Mouse (Mus musculus) spleen, postnatal 4 days (tissue): ENCODE measurements at regions not wholly inside any gene's neighbourhood (a gene's known extent, or its start where the extent isn't known, plus 50 kb on each side); places are given as distances from the start of the nearest gene placed in this dataset.
A peak's percentile ranks its signal among the peaks of the same experiment; 100 is the strongest.

ENCODE experiments used
- DNase-seq, 2 experiments: peaks; one replicate each; pipeline ENCODE4 v3.0.0; 2022; ENCODE audit warnings: low spot score in 2 of 2

DNA sequence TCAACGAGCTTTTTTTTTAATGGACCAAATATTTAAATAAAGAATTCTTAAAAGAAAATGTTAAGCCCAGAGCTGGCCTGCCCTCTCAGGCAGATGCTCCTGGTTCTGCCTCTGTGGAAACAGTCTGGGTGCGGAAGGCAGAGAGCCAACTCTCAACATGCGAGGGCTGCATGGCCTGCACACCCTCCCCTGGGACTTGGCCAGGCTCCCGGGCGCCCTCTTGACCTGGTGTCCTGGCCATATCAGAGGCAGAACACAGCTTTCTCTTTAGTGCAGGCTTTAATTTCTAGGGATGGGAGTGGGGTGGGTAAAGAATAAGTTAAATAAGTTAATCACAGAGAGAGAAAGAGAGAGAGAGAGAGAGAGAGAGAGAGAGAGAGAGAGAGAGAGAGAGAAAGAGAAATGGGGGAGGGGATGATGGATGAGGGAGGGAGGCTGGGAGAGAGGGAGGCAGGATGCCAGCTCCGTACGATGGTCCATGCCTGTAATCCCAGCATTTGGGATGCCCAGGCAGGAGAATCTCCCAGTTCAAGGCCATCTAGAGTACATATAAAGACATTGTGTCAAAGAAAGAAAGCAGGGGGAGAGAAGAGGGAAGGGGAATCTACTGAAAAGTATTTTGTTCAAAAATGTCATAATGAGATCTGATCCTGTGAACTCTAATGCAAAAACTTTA, 123.2 kb upstream of the Plekha5 start:
- peak in 1 of 2 experiments; percentile 26 for DNase-seq

DNA sequence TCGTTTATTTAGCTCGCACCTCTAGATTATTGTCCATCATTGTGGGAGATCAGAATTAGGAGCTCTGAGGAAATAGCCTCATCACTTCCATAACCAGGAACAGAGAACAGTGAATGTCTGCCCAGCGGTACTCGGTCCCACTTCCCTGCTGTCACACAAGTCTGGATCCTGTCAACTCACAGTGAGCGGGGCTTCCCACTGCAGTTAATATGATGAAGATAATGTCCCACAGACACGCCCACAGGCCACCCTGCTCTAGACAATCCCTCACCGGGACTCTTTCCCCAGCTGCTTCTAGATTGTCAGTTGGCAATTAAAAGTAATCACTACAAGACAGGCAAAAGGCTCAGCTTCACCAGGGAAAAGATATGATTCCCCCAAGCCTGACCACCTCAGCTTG, 124.2 kb upstream of the Plekha5 start:
- no peak for DNase-seq

DNA sequence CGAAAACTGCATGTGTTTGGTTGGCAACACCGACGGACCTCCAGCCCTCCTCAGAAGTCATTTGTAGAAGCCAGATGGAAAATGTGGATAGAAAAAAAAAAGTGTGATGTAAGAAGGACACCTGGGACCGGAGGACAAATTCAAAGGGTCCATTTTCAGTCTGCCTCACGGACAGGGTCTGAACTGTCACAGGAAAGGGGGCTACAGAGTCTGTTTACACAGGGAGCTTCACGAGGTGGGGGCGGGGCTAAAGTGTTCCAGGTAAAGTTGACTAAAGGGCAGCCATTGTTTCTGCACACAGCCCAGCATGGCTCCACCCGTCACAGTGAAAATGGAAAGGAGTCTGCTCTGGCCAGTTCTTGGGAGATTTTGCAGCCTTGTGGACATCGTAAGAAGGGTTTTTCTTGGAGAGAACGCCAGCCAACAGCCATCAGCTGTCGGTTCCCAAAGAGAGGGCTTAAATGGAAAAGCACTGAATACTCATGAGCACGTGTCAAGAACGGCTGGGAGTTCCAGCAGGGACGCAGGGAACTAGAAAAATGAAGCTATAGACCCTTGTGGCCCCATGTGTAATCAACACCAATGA, 125.8 kb upstream of the Plekha5 start:
- DNase-seq = no peak

DNA sequence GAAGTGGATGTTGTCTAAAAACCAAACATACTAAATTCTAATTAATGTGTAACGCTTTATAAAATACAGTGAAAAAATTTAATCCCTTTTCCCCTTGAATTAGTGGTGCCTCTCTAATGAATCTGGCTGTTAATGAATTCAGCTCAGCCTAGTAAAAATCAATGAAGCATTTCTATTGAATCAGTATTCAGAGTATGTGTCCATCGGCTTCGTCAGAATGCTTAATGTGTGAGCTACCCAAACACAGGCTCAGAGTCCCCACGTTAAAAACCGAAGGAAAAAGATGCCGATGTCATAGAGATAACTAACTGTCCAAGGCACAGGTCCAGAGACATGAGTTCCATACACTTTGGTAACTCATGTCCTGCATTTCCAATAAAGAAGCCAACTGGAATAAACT, 126.3 kb upstream of the Plekha5 start:
- DNase-seq = no peak

DNA sequence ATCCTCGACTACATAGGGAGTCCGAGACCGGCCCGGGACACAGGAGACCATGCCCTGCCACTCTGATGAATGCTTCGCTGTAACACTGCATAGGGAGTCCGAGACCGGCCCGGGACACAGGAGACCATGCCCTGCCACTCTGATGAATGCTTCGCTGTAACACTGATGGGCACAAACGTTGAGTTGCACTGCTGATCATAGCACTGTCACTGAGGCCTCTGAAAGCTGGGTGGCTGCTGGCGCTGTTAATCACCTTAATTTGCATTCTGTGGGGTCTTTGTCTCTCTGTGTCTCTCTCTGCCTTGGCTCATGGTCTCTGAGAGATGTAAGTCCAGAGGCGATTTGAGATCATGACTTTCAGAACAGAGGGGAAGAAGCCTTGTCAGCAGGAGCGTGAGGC, 133.7 kb upstream of the Plekha5 start:
- DNase-seq = no peak

DNA sequence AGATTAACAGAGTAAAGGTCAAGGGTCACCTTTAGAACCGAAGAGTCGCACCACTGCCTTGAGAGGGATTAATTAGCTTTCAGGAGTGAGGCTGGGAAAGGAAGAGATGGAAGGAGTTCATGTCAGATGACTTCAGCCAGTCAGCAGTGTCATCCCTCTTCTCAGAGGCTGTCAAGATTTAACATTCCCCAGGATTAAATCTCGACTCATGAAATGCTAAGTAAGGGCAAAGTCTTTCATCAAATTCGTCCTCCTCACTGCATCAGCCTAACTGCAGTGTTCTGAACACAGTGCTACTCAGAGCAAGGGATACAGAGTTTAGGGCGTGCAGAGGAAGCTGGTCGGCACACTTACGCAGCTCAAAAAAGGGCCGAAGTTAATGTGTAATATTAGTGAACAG, 135.1 kb upstream of the Plekha5 start:
- no peak for DNase-seq

DNA sequence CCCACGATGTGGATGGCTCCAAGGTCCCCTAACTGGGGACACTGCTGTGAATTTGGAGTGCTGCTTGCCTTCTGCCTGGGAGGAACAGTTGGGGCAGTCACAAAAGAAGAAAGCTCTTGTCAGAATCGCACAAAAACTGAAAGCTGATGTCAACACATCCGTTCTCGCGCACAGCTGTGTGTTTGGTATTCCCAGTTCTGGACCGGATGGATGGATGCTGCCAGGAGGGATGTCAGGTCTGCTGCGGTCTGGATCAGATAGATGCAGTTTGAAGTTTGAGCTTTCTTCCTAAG, 141.6 kb upstream of the Plekha5 start:
- DNase-seq = no peak

DNA sequence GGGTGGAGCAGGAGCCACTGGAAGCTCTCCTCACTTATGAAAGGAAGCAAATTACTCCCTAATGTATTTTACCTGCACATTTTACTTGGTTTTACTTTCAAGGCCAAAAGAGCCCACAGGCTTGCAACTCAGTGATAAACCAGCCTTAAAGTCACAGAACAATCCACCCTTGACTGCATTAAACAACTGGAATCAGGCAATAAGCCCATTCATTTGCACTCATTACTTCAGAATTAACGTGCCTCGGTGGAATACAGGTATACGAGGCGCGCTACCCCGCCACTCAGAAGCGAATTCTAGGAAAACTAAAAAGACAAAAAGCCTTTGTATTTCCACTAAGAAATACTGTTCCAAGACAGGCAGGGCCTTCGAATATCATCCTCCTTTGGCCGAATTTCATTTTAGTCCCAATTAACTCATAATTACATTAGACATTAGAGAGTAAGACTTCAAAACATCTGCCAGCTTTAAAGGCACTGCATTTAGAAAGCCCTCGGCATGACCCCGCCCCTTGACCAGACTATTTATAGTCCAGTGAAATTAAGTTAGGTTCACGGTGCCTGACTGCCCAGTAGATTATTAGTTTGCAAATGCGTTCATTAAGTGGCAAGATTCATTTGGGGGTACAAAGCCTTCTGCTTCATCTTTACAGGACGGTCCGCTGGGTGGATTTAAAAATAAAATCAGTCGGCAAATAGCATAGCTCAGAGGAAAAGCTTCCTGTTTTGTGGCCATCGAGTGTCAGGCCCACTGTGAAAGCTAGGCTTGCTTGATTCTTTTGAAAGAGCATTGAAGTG, 142.2 kb upstream of the Plekha5 start:
- DNase-seq = no peak

DNA sequence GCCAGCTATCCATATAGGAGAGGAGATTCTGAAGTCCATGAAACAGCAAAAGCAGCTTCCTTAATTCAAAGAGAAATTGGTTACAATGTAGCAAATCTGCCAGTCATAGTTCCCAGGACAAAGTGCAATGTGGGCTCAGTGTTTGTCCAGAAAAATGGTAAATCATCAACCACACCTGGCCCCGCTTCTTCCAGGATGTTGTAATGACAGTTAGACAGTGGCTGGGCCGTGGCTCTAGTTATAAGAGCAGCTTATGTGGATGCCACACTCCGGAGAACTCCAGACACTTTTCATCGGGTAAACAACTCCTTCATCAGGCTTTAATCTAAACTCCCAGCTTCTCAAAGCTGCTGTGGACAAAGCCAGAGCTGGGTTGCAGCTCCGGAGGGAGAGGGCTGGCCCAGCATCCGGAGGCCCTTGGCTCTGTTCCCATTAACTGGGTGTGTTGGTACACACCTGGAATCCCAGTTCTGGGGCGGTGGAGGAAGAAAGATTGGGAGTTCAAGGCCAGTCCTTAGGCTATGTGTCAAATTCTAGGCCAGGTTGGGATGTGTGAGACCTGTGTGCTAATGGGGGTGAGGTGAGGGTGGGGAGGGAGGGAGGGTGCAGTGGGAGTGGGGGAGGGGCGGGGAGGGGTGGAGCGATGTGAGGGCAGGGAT, 142.9 kb upstream of the Plekha5 start:
- no peak for DNase-seq

DNA sequence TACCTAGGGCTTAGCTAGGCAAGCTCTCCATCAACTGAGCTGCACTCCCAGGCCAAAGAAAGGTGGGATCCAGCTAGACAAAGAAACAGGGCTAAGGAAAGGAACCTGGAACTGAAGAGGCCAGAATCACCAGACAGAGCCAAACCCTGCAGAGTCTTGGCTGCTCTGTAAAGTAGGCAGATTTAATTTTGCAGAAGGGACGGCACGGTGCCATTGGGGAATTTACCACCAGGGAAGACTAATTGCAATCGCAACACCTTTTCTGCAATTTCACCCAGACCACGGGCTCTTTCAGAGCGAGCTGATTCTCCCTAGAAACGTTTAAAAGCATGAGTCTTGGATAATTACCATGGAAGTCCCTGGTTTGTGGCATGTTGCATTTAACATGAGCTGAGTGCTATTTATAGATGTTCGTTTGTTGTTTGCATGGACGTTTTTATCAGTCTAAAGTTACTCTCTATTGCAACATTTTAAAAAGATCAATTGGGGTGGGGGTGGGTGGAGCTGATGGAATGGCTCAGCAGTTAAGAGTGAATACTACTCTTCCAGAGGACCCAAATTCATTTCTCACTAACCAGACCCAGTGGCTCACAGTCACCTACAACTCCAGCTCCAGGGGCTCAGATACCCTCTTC, 144.0 kb upstream of the Plekha5 start:
- DNase-seq = no peak

DNA sequence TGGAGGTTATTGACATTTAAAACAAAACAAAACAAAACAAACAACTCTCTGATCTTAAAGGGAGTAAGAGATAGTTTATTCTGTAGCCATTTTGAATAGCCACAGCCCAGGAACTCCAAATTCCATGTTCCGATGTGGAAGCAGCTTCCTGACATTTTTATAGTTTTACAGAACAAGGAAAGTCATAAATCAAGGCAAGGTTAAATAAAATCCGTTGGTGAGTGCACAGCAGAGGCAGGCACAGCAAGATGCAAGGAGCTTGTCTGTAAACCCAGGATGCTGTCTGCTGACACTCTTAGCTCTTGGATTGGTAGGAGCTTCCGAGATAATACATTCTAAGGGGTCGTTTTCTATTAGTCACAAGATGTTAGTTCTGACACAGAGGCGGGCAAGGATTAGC, 145.1 kb upstream of the Plekha5 start:
- DNase-seq = no peak

DNA sequence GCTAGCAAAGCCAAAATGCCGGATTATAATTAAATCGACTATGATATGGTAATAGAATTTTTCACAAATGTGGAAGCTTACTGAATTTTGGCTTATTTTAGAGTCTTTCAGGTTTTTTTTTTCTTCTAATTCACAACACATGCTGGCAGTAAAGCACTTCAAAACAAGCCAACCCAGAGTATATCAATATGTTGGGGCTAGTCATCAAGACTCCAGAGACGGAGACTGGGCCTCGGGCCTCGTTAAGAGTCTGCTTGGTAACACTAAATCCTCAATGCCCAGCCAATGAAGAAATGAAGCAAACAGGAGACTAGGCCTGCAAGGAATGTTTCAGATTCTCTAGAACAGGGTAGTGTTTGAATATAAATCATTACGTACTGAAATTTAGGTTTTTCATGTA, 153.3 kb upstream of the Plekha5 start:
- DNase-seq = no peak

DNA sequence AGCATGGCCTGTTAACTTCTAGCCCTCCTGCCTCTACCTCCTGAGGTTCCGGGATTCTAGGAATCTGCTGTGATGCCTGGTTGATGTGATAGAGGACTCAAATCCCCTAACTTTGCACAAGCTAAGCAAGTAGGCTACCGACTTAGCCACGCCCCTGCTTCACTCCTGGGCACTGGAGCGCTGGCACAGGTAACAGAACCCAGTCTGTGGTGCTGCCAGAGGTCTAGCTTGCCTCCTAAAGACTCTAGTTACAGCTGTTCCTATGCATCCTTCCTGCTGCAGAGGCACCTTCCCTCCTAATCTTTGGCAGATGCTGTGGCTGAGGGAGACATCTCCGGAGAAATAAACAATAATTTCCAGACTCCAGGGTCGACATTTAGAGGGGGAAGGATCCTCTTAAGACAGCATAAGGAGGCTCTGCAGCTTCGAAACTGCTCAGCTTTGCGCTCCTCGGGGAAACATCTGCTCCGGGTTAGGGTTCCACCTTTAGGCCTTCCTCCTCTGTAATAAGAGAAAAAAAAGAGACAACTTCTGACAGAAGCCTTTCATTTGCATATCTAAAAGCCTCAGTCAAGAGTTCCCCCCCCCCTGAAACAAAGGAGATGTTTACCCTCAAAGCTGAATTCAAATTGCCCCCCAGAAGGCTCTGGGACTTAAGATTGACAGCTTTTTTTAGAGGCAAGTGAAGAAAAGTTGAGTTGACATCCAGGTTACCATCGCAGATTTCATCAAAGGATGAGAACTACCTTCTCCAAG, 155.4 kb upstream of the Plekha5 start:
- DNase-seq = no peak

DNA sequence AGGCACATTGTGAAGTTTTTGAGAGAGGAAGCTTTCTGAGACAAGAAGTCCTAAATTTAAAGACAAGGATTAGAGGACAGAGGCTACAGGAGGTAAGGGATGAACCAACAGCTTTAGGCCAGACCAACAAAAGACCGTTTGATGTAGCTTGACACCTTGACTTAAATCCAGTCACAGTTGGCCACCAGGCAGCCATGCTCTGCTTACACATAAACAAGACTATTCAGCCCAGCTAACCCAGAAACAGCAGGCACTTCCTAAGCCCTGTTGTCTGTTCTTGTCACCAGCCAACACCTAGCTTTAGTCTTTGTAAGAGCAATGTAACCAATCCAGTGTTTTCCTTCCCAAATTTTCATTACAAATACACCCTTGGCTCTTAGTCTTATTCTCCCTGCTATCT, 159.9 kb upstream of the Plekha5 start:
- DNase-seq = no peak

DNA sequence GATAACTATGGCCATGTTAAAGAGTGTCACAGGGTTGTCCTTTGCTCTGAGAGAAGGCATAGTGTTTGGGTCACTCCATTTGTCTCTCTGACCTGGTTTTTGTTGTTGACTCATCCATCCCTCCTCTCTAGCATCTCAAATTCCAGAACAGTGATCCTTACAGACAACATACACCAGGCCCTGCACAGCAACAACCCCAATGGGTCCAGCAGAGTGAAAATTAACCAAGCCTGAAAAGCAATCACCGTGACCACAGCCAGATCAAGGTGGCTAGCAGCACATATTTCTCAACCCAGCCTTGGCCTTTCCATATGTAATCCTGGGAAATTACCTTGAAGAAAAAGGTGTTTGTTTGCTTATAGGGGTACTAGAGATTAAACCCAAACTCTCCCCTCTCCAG, 162.0 kb upstream of the Plekha5 start:
- no peak for DNase-seq

DNA sequence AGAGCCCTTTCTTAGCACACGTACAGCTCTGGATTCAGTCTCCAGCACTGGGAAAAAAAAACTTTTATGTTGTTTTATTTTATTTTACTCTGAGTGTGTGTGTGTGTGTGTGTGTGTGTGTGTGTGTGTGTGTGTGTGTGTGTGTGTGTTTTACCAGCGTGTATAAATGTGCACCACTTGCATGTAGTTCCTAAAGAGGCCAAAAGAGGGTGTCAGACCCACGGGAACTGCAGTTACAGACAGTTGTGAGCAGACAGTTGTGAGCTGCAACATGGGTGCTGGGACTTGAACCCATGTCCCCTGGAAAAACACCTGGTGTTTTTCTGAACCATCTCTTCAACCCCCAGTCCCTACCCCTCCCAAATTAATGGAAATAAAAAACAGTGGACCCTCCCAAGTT, 165.1 kb upstream of the Plekha5 start:
- DNase-seq = no peak

DNA sequence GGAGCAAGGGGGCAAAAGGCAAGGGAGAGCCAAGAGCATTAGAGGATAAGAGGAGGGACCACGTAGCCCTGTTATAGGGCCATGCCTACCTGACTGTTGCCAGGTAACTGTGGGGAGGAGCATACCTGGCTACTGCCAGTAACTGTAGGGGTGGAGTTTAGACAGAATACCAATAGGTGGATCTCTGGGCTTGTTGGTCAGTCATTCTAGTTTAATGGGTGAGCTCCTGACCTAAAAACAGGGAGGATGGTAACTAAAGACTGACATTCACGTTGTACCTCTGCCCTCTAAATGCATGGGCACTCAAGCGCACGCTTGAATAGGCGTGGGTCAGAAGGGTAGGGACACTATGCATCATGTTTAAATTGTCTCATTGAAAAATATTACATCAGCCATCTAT, 165.8 kb upstream of the Plekha5 start:
- DNase-seq = no peak

DNA sequence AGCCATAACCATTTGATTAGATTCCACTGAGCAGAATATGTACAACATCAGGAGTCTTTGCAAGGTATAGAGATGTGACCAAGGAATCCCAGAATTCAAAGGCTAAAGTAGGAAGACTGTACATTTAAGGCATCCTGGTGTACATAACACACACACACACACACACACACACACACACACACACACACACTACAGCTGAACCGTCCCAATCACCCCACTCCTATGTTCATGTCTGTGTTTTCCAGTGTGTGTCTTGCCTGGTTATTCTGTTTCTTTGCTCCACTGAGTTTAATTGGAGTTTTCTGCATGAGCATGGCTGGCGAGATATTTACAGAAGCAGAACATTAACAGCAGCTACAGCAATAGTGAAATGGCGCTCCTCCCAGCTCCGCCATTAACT, 172.3 kb upstream of the Plekha5 start:
- no peak for DNase-seq

DNA sequence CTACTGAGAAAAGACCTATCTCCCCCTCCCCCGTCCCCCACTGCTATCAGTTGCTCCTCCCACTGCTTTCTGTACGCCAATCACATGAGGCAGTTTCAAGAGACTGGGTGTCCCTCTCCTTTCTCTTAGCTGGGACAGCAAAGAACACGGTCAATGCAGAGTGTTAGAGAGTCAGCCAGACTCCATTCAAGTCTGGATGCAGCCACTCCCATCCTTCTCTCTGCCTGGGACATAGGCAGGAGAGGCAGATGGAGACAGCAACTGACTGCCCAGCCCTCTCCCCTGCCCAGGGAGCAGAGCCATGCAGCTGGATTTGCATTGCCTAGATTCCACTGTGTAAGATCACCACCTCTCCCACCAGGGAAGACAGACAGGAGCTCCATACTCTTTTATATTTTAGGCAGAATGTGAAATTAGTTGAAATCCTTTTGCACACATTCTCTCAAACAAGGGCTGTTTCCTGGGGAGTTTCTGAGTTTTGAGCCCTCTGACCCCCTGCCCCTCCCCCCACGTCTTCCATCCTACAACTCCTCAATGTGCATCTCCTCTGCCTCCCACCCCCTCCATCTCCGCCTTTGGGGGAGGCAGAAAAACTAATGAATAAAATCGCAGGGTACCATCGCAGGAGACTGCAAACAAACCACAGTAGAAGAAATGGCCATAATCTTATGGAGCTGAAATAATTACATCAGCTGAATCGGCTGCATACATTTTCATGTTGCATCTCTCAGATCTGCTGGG, 180.3 kb upstream of the Plekha5 start:
- DNase-seq = no peak

DNA sequence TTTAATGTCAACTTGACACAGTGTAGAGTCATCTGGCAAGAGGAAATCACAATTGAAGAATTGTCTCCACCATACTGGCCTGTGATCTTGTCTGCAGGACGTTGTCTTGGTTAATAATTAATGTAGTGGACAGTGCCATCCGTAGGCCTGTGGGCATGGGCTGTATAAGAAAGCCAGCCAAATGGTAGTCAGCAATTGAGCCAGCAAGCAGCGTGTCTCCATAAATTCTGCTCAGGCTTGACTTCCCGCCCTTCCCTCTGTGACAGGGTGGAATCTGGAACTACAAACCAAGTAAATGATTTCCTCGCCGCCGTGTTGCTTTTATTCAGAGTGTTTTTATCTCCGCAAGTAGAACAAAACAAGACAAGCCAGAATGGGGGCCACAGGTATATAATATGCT, 184.5 kb upstream of the Plekha5 start:
- no peak for DNase-seq

DNA sequence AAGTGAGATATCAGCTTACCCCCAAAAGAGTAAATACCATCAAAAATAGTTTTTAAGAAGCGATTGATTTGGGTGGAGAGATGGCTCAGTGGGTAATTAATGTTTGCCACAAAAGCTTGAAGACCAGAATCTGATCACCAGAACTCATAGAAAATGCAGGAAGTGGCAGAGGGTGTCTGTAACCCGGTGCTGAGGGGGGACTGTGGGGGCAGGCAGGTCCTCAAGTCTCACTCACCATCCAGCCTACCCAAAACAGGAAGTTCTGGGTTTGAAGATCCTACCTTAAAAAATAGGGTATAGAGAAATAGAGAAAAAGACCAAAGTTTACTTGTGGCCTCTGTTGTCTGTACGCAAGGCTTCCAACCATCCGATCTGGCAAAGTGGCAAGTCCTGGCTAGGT, 190.3 kb upstream of the Plcz1 start:
- no peak for DNase-seq
